Mouse (Mus musculus) neural tube, embryonic 13.5 days (tissue): ENCODE data around the gene Naa30. TPM values are rescaled to one million over a fixed set of nuclear protein-coding genes. Genes with fewer than 3 reads are reported as not detected.

ENCODE experiments used
- ATAC-seq: fragments of 200-750 bp; cut with Nextera tagmentation; 2 replicates; pipeline ENCODE4 v1.8.0; 2017; ENCODE audit warnings: low read depth, mild to moderate bottlenecking, moderate TSS enrichment, moderate library complexity
- H3K27ac ChIP-seq: fragments of 300-500 bp; sonication (generic); replicated peaks from 2 replicates; pipeline ENCODE4 v1.5.1; 2015; ENCODE audit warnings: moderate library complexity, mild to moderate bottlenecking, inconsistent platforms
- H3K27me3 ChIP-seq: fragments of 300-500 bp; sonication (generic); 2 replicates; pipeline ENCODE4 v1.6.1; 2015; ENCODE audit warnings: mild to moderate bottlenecking, inconsistent platforms
- H3K36me3 ChIP-seq: fragments of 300-500 bp; sonication (generic); 2 replicates; pipeline ENCODE4 v1.6.1; 2015; ENCODE audit warnings: mild to moderate bottlenecking, inconsistent platforms
- H3K4me1 ChIP-seq: fragments of 300-500 bp; sonication (generic); replicated peaks from 2 replicates; pipeline ENCODE4 v1.6.1; 2015; ENCODE audit warnings: inconsistent platforms
- H3K4me2 ChIP-seq: fragments of 300-500 bp; sonication (generic); 2 replicates; pipeline ENCODE4 v1.6.1; 2015; ENCODE audit warnings: inconsistent platforms, mild to moderate bottlenecking, moderate library complexity
- H3K4me3 ChIP-seq: fragments of 300-500 bp; sonication (generic); 2 replicates; pipeline ENCODE4 v1.5.1; 2015; ENCODE audit warnings: mild to moderate bottlenecking, inconsistent platforms
- H3K9ac ChIP-seq: fragments of 300-500 bp; sonication (generic); 2 replicates; pipeline ENCODE4 v1.6.1; 2015; ENCODE audit warnings: moderate library complexity, mild to moderate bottlenecking, inconsistent platforms
- H3K9me3 ChIP-seq: fragments of 300-500 bp; sonication (generic); 2 replicates; pipeline ENCODE4 v1.6.1; 2016; ENCODE audit warnings: inconsistent platforms
- WGBS: fragments of 180-500 bp; shearing (Covaris S2); methylation state at CpG from one replicate; pipeline ENCODE4 v1.1.7; 2015; 5-methylcytosine and 5-hydroxymethylcytosine counted together
- polyA plus RNA-seq: library from polyadenylated mRNA; unstranded; fragments of >200 nt; fragmentation: Nextera tagmentation; extraction: Ambion mirVana; gene quantifications from 2 replicates; pipeline ENCODE4 v1.2.1, GENCODE M21; 2015

Naa30 gene
- 13.5 and 16.7 TPM in 2 replicates for polyA plus RNA-seq

DNA sequence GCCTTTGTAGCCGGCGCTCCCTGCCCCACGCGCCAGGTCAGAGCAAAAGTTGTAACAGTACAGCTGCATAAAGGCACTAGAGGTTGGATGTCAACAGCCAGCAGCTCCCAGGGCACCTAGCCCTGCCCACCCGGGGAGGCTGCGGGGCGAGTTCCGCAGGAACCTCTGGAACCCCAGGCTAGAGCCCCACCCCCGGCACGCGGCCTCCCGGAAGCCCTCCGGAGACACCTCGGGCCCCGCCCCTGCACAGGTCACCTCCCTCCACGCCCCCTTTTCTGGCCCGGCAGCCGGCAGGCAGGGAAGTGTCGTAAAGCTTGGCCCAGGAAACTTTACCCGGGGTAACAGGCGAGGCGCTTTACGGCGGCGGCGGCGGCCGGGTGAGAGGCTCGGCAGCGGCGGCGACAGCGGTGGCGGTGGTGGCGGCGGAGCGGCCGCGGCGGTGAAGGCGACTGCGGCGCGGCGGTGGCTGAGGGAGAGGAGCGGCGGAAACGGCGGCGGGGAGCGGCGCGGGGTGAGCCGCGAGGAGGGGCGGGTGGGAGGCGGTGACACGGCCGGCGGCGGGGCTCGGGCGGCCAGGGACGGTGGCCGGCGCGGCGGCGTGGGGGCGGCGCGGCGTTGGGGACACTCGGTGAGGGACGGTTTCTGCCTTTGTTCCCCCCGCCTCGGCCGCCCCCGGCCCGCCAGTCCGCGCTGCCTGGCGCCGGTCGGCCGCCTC, at the start of gene Naa30:
Gene Naa30 (plus strand): TSS at position 360 of the 715 bp plus-strand sequence.
- no peaks in the 10 kb centered on the region for H3K9me3 ChIP-seq
- peak within 1 kb of the TSS; percentile 88 for H3K27ac ChIP-seq
- H3K4me3 ChIP-seq: peak within 1 kb of the TSS; percentile 99
- H3K36me3 ChIP-seq: no peaks in the 10 kb centered on the region
- peak; percentile 93 for ATAC-seq
- H3K27me3 ChIP-seq: no peaks in the 10 kb centered on the region
- peak within 1 kb of the TSS; percentile 82 for H3K4me2 ChIP-seq
- peak within 1 kb of the TSS; percentile 95 for H3K9ac ChIP-seq
- 2% methylated on average over 52 of the region's 86 CpGs for WGBS
- peaks cover 32% of the 10 kb centered on the region for H3K4me1 ChIP-seq

GRCm38 (mm10) chr14:49127162-49127779, 44.8 kb upstream of the Naa30 start:
- Histone ChIP-seq H3K4me1 (peaks cover 9% of the 10 kb centered on the region), H3K4me3 (no peak overlapping the region), H3K27ac (no peak overlapping the region), H3K9me3 (no peaks in the 10 kb centered on the region), H3K9ac (peak overlapping the region; percentile 59), H3K4me2 (peak overlapping the region; percentile 43), H3K36me3 (no peaks in the 10 kb centered on the region), H3K27me3 (no peaks in the 10 kb centered on the region)
- ATAC-seq: no peak
- WGBS: 48% methylated on average over 23 of the region's 23 CpGs

DNA sequence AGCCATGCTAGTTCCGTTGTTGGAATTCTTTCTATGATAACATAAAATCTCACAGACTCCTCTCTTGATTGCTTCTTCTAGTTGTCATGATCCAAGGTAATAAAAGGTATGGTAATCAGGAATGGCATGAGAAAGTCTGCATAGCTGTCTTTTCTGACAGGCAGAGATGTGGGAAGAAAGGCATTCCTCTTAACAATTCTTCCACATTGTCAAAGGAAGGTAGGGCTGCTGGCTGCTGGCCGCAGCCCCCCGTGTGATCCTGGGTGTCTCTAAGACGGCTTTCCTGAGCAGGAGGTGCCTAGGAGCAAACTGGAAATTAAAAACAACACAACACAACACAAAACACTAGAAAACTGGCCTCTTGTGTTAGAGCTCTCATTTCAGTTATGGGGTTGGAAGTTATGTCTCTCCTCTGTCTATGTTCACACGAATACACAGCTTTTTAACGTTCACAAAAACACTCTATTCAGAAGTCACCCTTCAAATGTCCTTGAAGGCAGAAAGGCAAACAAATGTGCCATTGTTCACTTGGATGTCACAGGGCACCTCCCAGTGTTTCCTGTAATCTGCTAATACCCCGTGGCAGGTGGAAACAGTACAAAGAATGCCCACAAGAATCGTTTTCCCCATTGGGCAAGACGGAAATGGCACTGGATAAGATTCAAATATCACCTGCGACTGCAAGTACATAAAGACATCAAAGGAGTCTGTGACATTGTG, 43.3 kb upstream of the Naa30 start:
- ATAC-seq: no peak
- Histone ChIP-seq H3K27ac (no peak overlapping the region), H3K27me3 (no peaks in the 10 kb centered on the region), H3K4me1 (peaks cover 9% of the 10 kb centered on the region), H3K9ac (no peak overlapping the region), H3K36me3 (no peaks in the 10 kb centered on the region), H3K4me2 (no peak overlapping the region), H3K9me3 (no peaks in the 10 kb centered on the region), H3K4me3 (no peak overlapping the region)
- WGBS: 50% methylated on average over 10 of the region's 10 CpGs

GRCm38 (mm10) chr14:49132391-49132790, 39.6 kb upstream of the Naa30 start:
- Histone ChIP-seq H3K36me3 (no peaks in the 10 kb centered on the region), H3K4me2 (no peak overlapping the region), H3K27me3 (no peaks in the 10 kb centered on the region), H3K4me3 (no peak overlapping the region), H3K27ac (no peak overlapping the region), H3K9ac (no peak overlapping the region), H3K4me1 (peaks cover 4% of the 10 kb centered on the region; the same call in 1 of the 2 replicates), H3K9me3 (no peaks in the 10 kb centered on the region)
- 86% methylated on average over 3 of the region's 3 CpGs for WGBS
- no peak for ATAC-seq

- 76% methylated on average over 1 of the region's 1 CpGs for WGBS
- Histone ChIP-seq H3K4me1 (no peaks in the 10 kb centered on the region), H3K9me3 (0 out of 2 replicates have a peak, but pooled peaks cover 4% of the 10 kb centered on the region), H3K36me3 (no peaks in the 10 kb centered on the region), H3K4me3 (no peak overlapping the region), H3K27ac (no peak overlapping the region), H3K9ac (no peak overlapping the region), H3K27me3 (no peaks in the 10 kb centered on the region), H3K4me2 (no peak overlapping the region)
- no peak for ATAC-seq
Measured at GRCm38 (mm10) chr14:49138171-49138570, 33.9 kb upstream of the Naa30 start.

- H3K27me3 ChIP-seq: no peaks in the 10 kb centered on the region
- no peaks in the 10 kb centered on the region for H3K36me3 ChIP-seq
- no peaks in the 10 kb centered on the region for H3K4me1 ChIP-seq
- no peak overlapping the region for H3K9ac ChIP-seq
- H3K4me3 ChIP-seq: no peak overlapping the region
- no peak overlapping the region for H3K27ac ChIP-seq
- no peak overlapping the region for H3K4me2 ChIP-seq
- 94% methylated on average over 7 of the region's 7 CpGs for WGBS
- H3K9me3 ChIP-seq: 0 out of 2 replicates have a peak, but pooled peaks cover 4% of the 10 kb centered on the region
- no peak for ATAC-seq
Measured at GRCm38 (mm10) chr14:49140756-49141155, 31.3 kb upstream of the Naa30 start.

DNA sequence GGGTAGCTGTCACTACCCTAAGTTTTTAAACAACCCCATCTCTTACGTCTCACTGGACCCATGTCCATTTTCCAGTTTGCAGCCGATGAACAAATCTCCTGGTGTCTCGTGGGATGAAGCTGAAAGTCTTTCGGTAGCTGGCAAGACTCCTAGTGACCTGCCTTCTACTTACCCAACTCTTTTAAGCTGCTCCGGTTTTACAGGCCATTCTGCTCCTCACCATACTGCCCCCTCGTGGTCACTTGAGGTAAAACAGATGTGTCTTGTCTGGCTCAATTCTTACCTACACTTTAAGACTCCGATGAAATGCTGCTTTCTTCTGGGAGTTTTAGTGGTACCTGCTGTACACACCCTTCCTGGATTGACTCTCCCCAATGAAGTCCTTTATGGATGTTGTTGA, 18.2 kb upstream of the Naa30 start:
- no peaks in the 10 kb centered on the region for H3K4me1 ChIP-seq
- H3K27ac ChIP-seq: no peak overlapping the region
- no peak overlapping the region for H3K4me2 ChIP-seq
- H3K27me3 ChIP-seq: no peaks in the 10 kb centered on the region
- H3K9ac ChIP-seq: no peak overlapping the region
- H3K36me3 ChIP-seq: no peaks in the 10 kb centered on the region
- H3K9me3 ChIP-seq: no peaks in the 10 kb centered on the region
- no peak overlapping the region for H3K4me3 ChIP-seq
- no peak for ATAC-seq
- 54% methylated on average over 7 of the region's 7 CpGs for WGBS

GRCm38 (mm10) chr14:49155572-49155971, 16.5 kb upstream of the Naa30 start:
- no peak overlapping the region for H3K4me3 ChIP-seq
- H3K36me3 ChIP-seq: no peaks in the 10 kb centered on the region
- H3K4me2 ChIP-seq: no peak overlapping the region
- ATAC-seq: no peak
- WGBS: 19% methylated on average over 5 of the region's 5 CpGs
- no peak overlapping the region for H3K9ac ChIP-seq
- H3K27me3 ChIP-seq: no peaks in the 10 kb centered on the region
- no peaks in the 10 kb centered on the region for H3K4me1 ChIP-seq
- H3K9me3 ChIP-seq: no peaks in the 10 kb centered on the region
- no peak overlapping the region for H3K27ac ChIP-seq

GRCm38 (mm10) chr14:49158143-49158925, 13.7 kb upstream of the Naa30 start:
- H3K36me3 ChIP-seq: no peaks in the 10 kb centered on the region
- H3K4me1 ChIP-seq: no peaks in the 10 kb centered on the region
- no peaks in the 10 kb centered on the region for H3K27me3 ChIP-seq
- no peak for ATAC-seq
- H3K4me3 ChIP-seq: no peak overlapping the region
- 67% methylated on average over 16 of the region's 16 CpGs for WGBS
- H3K27ac ChIP-seq: no peak overlapping the region
- no peaks in the 10 kb centered on the region for H3K9me3 ChIP-seq
- no peak overlapping the region for H3K9ac ChIP-seq
- no peak overlapping the region for H3K4me2 ChIP-seq

DNA sequence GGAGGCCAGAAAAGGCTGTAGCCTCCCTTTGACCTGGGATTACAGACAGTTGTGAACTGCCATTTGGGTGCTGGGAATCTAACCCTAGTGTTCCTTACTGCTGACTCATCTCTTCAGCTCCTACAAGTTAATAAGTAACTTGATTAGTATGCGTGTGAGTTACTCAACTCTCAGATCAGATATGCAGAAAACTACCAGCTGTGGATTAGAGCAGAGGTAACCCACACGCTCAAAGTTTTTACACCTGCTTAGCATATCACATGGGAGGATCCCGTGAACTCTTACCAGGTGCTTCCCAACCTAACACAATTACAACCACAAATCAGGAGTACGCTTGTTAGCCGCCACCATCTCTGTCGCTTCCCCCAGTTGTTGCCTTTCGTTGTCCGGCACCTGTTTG, 740 bp upstream of the Naa30 start:
- 35% methylated on average over 8 of the region's 8 CpGs for WGBS
- peak overlapping the region; percentile 88; the same call in 1 of the 2 replicates for H3K27ac ChIP-seq

GRCm38 (mm10) chr14:49172582-49172988, 559 bp downstream of the Naa30 start:
- Histone ChIP-seq H3K36me3 (no peaks in the 10 kb centered on the region), H3K27me3 (no peaks in the 10 kb centered on the region), H3K9ac (peak overlapping the region; percentile 95), H3K9me3 (no peaks in the 10 kb centered on the region), H3K4me3 (peak overlapping the region; percentile 99), H3K27ac (peak overlapping the region; percentile 88), H3K4me1 (peaks cover 34% of the 10 kb centered on the region), H3K4me2 (peak overlapping the region; percentile 82)
- under 1% methylated on average over 46 of the region's 46 CpGs for WGBS
- ATAC-seq: peak; percentile 87

More for the DNA sequence above, 740 bp upstream of the Naa30 start:
- Histone ChIP-seq H3K4me2 (peak overlapping the region; percentile 82), H3K4me3 (peak overlapping the region; percentile 99), H3K9me3 (no peaks in the 10 kb centered on the region), H3K9ac (peak overlapping the region; percentile 95), H3K27me3 (no peaks in the 10 kb centered on the region), H3K36me3 (no peaks in the 10 kb centered on the region), H3K4me1 (peaks cover 30% of the 10 kb centered on the region)
- peak; percentile 34 for ATAC-seq
